Comparison of ENCODE assay signal across 18 mouse cellular contexts in genomic region chr9:48697470-48697815, GRCm38 (mm10).
DNase-seq lines count a peak whose midpoint lies in the region; ATAC-seq and TF ChIP-seq lines count a peak whose summit lies in the region.
"Had no signal": no experiment of that assay in that cellular context is flagged by ENCODE, and none has a peak within 500 bp of the region (broad histone marks: within the 10 kb centered on the region; RNA-seq: fewer than 3 reads in every experiment).

No protein-coding gene starts in this region.

- no peak overlapping the region for H3K4me3 ChIP-seq in hindbrain, embryonic 11.5 days (ENCODE audit: low read depth, low read length)
- H3K4me3 ChIP-seq in hindbrain, embryonic 12.5 days, result no peak overlapping the region
- H3K4me3 ChIP-seq in midbrain, embryonic 13.5 days (replicated peaks), result no peak overlapping the region
- no peak overlapping the region for H3K4me3 ChIP-seq in midbrain, embryonic 16.5 days (ENCODE audit: low read depth, low read length)
- H3K4me3 ChIP-seq: gastrocnemius, adult 2 months; heart, embryonic 12.5 days; neural tube, embryonic 12.5 days had no signal

- WGBS in hindbrain, embryonic 11.5 days, result 19% methylated on average over 2 of the region's 2 CpGs
- 24% methylated on average over 2 of the region's 2 CpGs for WGBS in hindbrain, embryonic 12.5 days
- 16% methylated on average over 2 of the region's 2 CpGs for WGBS in midbrain, embryonic 13.5 days
- 18% methylated on average over 2 of the region's 2 CpGs for WGBS in midbrain, embryonic 16.5 days

- H3K9me3 ChIP-seq in hindbrain, embryonic 11.5 days (ENCODE audit: control insufficient read depth, low read length), result no peaks in the 10 kb centered on the region
- no peaks in the 10 kb centered on the region for H3K9me3 ChIP-seq in hindbrain, embryonic 12.5 days (replicated peaks)
- H3K9me3 ChIP-seq in midbrain, embryonic 13.5 days, result no peaks in the 10 kb centered on the region
- 0 out of 2 replicates have a peak, but pooled peaks cover 4% of the 10 kb centered on the region for H3K9me3 ChIP-seq in midbrain, embryonic 16.5 days (replicated peaks; ENCODE audit: control insufficient read depth, low read length, poor library complexity, severe bottlenecking)
- H3K9me3 ChIP-seq: heart, embryonic 12.5 days; neural tube, embryonic 12.5 days had no signal

- no peak overlapping the region for H3K4me2 ChIP-seq in hindbrain, embryonic 11.5 days (replicated peaks; ENCODE audit: low read depth, low read length)
- H3K4me2 ChIP-seq in hindbrain, embryonic 12.5 days (replicated peaks), result no peak overlapping the region
- no peak overlapping the region for H3K4me2 ChIP-seq in midbrain, embryonic 13.5 days (replicated peaks)
- no peak overlapping the region for H3K4me2 ChIP-seq in midbrain, embryonic 16.5 days (ENCODE audit: low read length)
- H3K4me2 ChIP-seq: heart, embryonic 12.5 days; neural tube, embryonic 12.5 days had no signal

- H3K9ac ChIP-seq in hindbrain, embryonic 11.5 days (ENCODE audit: low read depth, low read length), result no peak overlapping the region
- H3K9ac ChIP-seq in hindbrain, embryonic 12.5 days, result no peak overlapping the region
- no peak overlapping the region for H3K9ac ChIP-seq in midbrain, embryonic 13.5 days (replicated peaks)
- H3K9ac ChIP-seq in midbrain, embryonic 16.5 days (ENCODE audit: low read depth, low read length), result no peak overlapping the region
- H3K9ac ChIP-seq: neural tube, embryonic 12.5 days had no signal

- H3K4me1 ChIP-seq in hindbrain, embryonic 11.5 days (replicated peaks; ENCODE audit: control insufficient read depth, insufficient read depth, low read length), result peaks cover 24% of the 10 kb centered on the region
- H3K4me1 ChIP-seq in hindbrain, embryonic 12.5 days, result peaks cover 43% of the 10 kb centered on the region
- H3K4me1 ChIP-seq in midbrain, embryonic 13.5 days (replicated peaks), result peaks cover 57% of the 10 kb centered on the region
- peaks cover 5% of the 10 kb centered on the region; the same call in 1 of the 2 replicates for H3K4me1 ChIP-seq in midbrain, embryonic 16.5 days (ENCODE audit: control insufficient read depth, insufficient read depth, low read length)

- no peaks in the 10 kb centered on the region for H3K36me3 ChIP-seq in hindbrain, embryonic 11.5 days (ENCODE audit: control insufficient read depth, insufficient read depth, low read length)
- H3K36me3 ChIP-seq in hindbrain, embryonic 12.5 days, result no peaks in the 10 kb centered on the region
- no peaks in the 10 kb centered on the region for H3K36me3 ChIP-seq in midbrain, embryonic 13.5 days
- H3K36me3 ChIP-seq in midbrain, embryonic 16.5 days (ENCODE audit: control insufficient read depth, insufficient read depth, low read length), result no peaks in the 10 kb centered on the region
- H3K36me3 ChIP-seq: heart, embryonic 12.5 days; neural tube, embryonic 12.5 days had no signal

- H3K27ac ChIP-seq in hindbrain, embryonic 11.5 days (ENCODE audit: low read depth, low read length), result peak overlapping the region; percentile 76
- no peak overlapping the region for H3K27ac ChIP-seq in hindbrain, embryonic 12.5 days
- no peak overlapping the region; the same call in 1 of the 2 replicates for H3K27ac ChIP-seq in midbrain, embryonic 13.5 days
- no peak overlapping the region for H3K27ac ChIP-seq in midbrain, embryonic 16.5 days (ENCODE audit: low read length)
- H3K27ac ChIP-seq: neural tube, embryonic 12.5 days had no signal

- no peak for DNase-seq in hindbrain, embryonic 11.5 days (ENCODE audit: low spot score)
- peak; percentile 55 for DNase-seq in Muller cell, postnatal 12 days (ENCODE audit: inconsistent ontology term)
- peak; percentile 36 for DNase-seq in brain, embryonic 14.5 days (ENCODE audit: low read depth)
- no peak for DNase-seq in adipocyte (ENCODE audit: low spot score)
- DNase-seq: adrenal gland, adult 8-10 months; gastrocnemius, adult 2 months; heart, postnatal 14 days; kidney, adult 2 months; kidney, postnatal 10 days; liver; right cerebral cortex, postnatal 14 days; spleen, adult 18-20 months had no signal

- ATAC-seq in hindbrain, embryonic 11.5 days (ENCODE audit: low FRiP score), result no peak
- no peak for ATAC-seq in hindbrain, embryonic 12.5 days (ENCODE audit: low FRiP score)
- ATAC-seq in midbrain, embryonic 13.5 days, result 0 out of 2 replicates have a peak, but pooled peaks have one; percentile 34
- no peak for ATAC-seq in midbrain, embryonic 16.5 days
- ATAC-seq: lung, postnatal 0 days had no signal

- TF ChIP-seq POLR2A in brain, embryonic 14.5 days (IDR thresholded peaks at IDR 0.05; ENCODE audit: borderline replicate concordance, extremely low read depth, insufficient read depth, insufficient read length, poor library complexity, severe bottlenecking), result no peak

- no peak for TF ChIP-seq CTCF in brain, embryonic 14.5 days (IDR thresholded peaks at IDR 0.05; ENCODE audit: borderline replicate concordance, extremely low read depth, insufficient read depth, insufficient read length)

- no peaks in the 10 kb centered on the region for H3K27me3 ChIP-seq in hindbrain, embryonic 11.5 days (ENCODE audit: control insufficient read depth, insufficient read depth, low read length)
- no peaks in the 10 kb centered on the region for H3K27me3 ChIP-seq in hindbrain, embryonic 12.5 days
- H3K27me3 ChIP-seq in midbrain, embryonic 13.5 days, result no peaks in the 10 kb centered on the region
- no peaks in the 10 kb centered on the region for H3K27me3 ChIP-seq in midbrain, embryonic 16.5 days (ENCODE audit: control insufficient read depth, insufficient read depth, low read depth, low read length)
- H3K27me3 ChIP-seq: neural tube, embryonic 12.5 days had no signal

Comparison
In these comparisons a context has a peak if more than half of its experiments do, and no peak if none do; other contexts are left out.
1. DNase-seq: peak in Muller cell, postnatal 12 days (single experiment) and brain, embryonic 14.5 days (single experiment); none in hindbrain, embryonic 11.5 days (single experiment) and adipocyte (single experiment).